Mouse (Mus musculus) ES-E14 (cell line): ENCODE data around the gene Acot13.

Source experiments
- CHD2 ChIP-seq: IDR thresholded peaks from 2 replicates; pipeline ENCODE4 v1.6.1; 2014; ENCODE audit warnings: mild to moderate bottlenecking, low read depth, low read length, inconsistent platforms
- MAFK ChIP-seq: IDR thresholded peaks from 2 replicates; pipeline ENCODE4 v1.6.1; 2014; ENCODE audit warnings: mild to moderate bottlenecking, low read depth, low read length, inconsistent platforms; ENCODE audit not compliant: insufficient read depth
- ZNF384 ChIP-seq: IDR thresholded peaks from 2 replicates; pipeline ENCODE4 v1.6.1; 2012; ENCODE audit warnings: low read depth, low read length, inconsistent platforms

- TF ChIP-seq CHD2, result no peak
- no peak for TF ChIP-seq MAFK
- no peak for TF ChIP-seq ZNF384
Observed at GRCm38 (mm10) chr13:24859115-24859514, 27.8 kb upstream of the Acot13 start.
